Mouse (Mus musculus): Measurements from ENCODE around the gene Ei24. TPM values are rescaled to one million over a fixed set of nuclear protein-coding genes. Genes with fewer than 3 reads are reported as not detected.

Gene Ei24
- polyA plus RNA-seq (2014; fragmentation: Illumina TruSeq; extraction: RNeasy Lipid Tissue Mini Kit (QIAGEN cat#74804); ENCODE audit: low replicate concordance) = 168 TPM

GRCm38 (mm10) chr9:36796781-36797555 lies at the start of gene Ei24:
Gene Ei24, minus strand, starts transcription at chr9:36797393.

DNA sequence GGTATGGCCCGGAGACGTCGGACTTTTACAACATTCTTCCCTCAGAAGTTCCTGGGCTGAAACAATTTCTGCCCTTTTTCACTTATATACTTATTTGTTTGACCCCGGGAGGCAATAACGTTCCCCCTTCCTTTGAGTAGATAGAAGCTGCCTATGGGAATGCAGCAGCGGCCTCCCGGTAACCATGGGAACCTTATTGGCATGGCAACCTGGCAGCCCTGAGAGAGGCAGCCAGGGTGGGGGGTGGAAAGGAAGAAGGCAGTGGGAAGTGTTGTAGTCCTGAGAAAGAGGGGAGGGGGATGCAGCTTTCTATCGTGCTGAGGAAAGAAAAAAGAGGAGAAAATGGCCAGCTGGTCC lies 24.4 kb upstream of the Ei24 start, which contains the start of gene Fez1:
Gene Fez1, plus strand, starts transcription at position 221 of the 357 bp plus-strand sequence.

DNA sequence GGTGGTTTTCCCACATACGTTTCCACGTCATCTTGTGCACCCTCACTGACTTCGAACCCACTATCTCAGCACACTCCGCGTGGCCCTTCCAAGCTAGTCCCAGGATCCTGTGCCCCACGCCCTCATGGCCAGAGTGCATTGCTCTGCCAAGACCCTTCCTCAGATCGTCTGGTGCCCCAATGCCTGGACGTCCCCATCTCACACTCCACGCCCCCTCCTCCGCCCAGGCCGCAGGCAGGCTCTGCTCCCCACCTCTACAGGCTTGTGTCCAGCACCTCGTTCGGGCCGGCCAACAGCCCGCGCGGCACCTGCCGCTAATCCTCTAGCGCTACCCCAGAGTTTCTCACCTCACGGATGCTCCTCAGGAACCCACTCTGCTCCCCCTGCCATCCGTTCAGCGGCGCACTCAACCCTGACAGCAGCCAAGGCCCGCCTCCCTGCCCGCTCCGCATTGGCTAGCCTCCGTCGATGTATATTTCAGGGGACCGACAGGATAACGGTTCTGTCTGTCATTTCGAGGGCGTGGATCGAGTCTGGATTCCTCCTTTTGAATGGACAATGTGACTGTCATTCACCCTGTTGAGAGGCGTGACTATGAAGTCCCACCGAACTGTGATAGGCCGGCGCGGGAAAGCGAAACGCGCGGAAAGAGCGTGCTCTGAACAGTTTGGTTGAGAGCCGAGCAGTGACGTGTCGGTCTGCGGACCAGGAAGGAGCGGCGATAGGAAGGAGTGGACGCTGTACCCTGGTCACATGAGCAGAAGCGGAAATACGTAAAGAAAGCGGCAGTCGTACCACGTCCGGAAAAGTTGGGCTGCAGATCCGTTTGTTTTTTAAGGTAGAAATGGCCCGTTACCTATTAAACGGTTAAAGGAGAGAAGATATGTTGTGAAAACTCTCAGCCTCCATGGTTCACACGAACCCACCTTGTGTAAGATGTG lies 29.7 kb downstream of the Ei24 start, which contains the start of gene Stt3a:
Gene Stt3a, minus strand, starts transcription at position 477 of the 941 bp plus-strand sequence.

Other genes starting within 250 kb of the Ei24 start
- gene Gm17689, start 214.8 kb downstream of the Ei24 start, polyA plus RNA-seq (2014; fragmentation: Illumina TruSeq; extraction: RNeasy Lipid Tissue Mini Kit (QIAGEN cat#74804); ENCODE audit: low replicate concordance) = not detected
- gene A630095E13Rik, start 154.0 kb downstream of the Ei24 start, polyA plus RNA-seq (2014; fragmentation: Illumina TruSeq; extraction: RNeasy Lipid Tissue Mini Kit (QIAGEN cat#74804); ENCODE audit: low replicate concordance) = not detected
- gene Acrv1, start 104.2 kb downstream of the Ei24 start, polyA plus RNA-seq (2014; fragmentation: Illumina TruSeq; extraction: RNeasy Lipid Tissue Mini Kit (QIAGEN cat#74804); ENCODE audit: low replicate concordance) = not detected
- 23.4 TPM for gene Chek1, start 70.3 kb downstream of the Ei24 start, polyA plus RNA-seq (2014; fragmentation: Illumina TruSeq; extraction: RNeasy Lipid Tissue Mini Kit (QIAGEN cat#74804); ENCODE audit: low replicate concordance)
- gene Stt3a, start 29.7 kb downstream of the Ei24 start, polyA plus RNA-seq (2014; fragmentation: Illumina TruSeq; extraction: RNeasy Lipid Tissue Mini Kit (QIAGEN cat#74804); ENCODE audit: low replicate concordance) = 277 TPM
- 1.9 TPM for gene Fez1, start 24.5 kb upstream of the Ei24 start, polyA plus RNA-seq (2014; fragmentation: Illumina TruSeq; extraction: RNeasy Lipid Tissue Mini Kit (QIAGEN cat#74804); ENCODE audit: low replicate concordance)